Mouse (Mus musculus): ENCODE measurements around the gene Plce1. TPM values are rescaled to one million over a fixed set of nuclear protein-coding genes. Genes with fewer than 3 reads are reported as not detected.
A peak's percentile ranks its signal among the peaks of the same experiment; 100 is the strongest.

The Plce1 gene
- total RNA-seq (2014; rRNA removed) (10.0 TPM in 2 replicates), polyA plus RNA-seq (2015; fragmentation: Nextera tagmentation; extraction: Ambion mirVana) (5.2 and 5.7 TPM in 2 replicates)

DNA sequence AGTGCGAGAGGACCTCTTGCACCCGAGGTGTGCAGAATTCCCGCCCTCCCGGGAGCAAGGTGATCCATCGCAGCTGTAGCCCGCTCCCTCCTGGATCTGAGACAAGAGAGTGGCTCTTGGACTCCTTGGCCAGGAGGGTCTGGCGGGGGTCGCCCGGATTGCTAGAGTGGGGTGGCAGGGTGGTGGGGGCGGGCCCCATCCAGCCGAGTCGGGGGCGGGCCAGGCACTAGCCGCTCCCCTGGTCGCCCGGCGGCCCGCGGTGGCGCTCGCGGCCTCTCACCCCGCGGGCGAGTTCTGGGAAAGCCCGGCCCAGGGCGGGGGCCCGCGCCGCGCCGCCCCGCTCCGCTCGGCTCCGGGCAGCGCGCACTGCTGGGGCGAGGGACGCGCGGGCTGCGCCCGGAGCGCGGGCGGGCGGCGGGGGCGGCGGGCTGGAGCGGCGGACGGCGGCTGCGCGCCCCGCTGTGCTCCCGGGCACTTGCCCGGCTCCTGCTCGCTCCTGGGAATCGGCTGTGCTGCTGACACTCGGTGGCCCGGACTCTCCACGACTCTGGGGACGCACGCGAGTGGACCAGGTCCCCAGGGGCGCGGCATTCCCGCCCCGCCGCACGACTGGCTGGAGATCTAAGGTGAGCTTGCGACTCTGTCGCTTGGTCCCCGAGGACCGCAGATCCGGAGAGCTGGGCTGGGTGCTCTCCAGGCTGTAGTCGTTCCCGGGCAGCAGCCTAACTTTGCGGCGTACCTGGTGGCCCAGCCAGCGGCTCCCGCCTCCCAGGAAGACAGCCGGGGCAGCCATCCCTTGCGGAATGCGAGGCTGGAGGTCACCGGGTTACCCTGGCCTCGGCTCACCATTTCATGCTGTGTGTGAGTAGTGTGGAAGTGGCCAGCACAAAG lies at the start of gene Plce1:
Plce1 (plus strand) TSS at position 379 of the 891 bp plus-strand sequence.
- Histone ChIP-seq H3K9me3 (ENCODE audit: low read length) (no peaks in the 10 kb centered on the region), H3K4me3 (ENCODE audit: low read length) (peak within 1 kb of the TSS; percentile 63), H3K27ac (peak within 1 kb of the TSS; percentile 27; the same call in 1 of the 2 replicates), H3K9ac (replicated peaks; ENCODE audit: low read length) (peak within 1 kb of the TSS; percentile 60), H3K36me3 (ENCODE audit: insufficient read depth, low read length) (no peaks in the 10 kb centered on the region), H3K4me2 (ENCODE audit: low read depth, low read length) (peak within 1 kb of the TSS; percentile 85), H3K27me3 (ENCODE audit: insufficient read depth, low read length) (no peaks in the 10 kb centered on the region), H3K4me1 (ENCODE audit: insufficient read depth, low read length) (no peaks in the 10 kb centered on the region)
- WGBS: under 1% methylated on average over 84 of the region's 90 CpGs
- no peak for TF ChIP-seq CTCF (IDR thresholded peaks at IDR 0.05; ENCODE audit: low read depth)
- ATAC-seq: peak; percentile 88
- peak; percentile 61 for DNase-seq (ENCODE audit: low spot score)

DNA sequence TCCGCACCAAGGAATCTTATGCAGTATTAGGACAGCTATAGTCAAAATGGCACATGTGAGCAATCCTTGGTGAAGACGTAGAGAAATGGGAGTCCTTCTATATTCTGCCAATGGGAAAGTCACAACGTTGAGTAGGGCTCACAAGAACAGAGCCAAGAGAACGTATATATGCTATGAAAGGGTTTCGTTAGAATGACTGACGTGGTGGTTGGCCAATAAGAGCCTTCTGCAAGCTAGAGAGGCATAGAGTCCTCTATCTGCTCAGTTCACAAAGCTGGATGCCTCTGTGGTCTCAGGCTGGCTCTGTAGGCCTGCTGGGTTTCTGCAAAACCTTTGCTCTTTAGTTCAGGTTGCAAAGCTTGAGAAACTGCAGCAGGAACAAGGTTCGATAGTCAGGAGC lies 49.6 kb upstream of the Plce1 start:
- no peaks in the 10 kb centered on the region for H3K27me3 ChIP-seq (ENCODE audit: insufficient read depth, low read length)
- no peak for DNase-seq (ENCODE audit: low spot score)
- H3K9ac ChIP-seq (replicated peaks; ENCODE audit: low read length): no peak overlapping the region
- 73% methylated on average over 7 of the region's 7 CpGs for WGBS
- no peak overlapping the region for H3K4me3 ChIP-seq (ENCODE audit: low read length)
- H3K27ac ChIP-seq: no peak overlapping the region
- no peaks in the 10 kb centered on the region for H3K4me1 ChIP-seq (ENCODE audit: insufficient read depth, low read length)
- no peak for TF ChIP-seq CTCF (IDR thresholded peaks at IDR 0.05; ENCODE audit: low read depth)
- no peaks in the 10 kb centered on the region for H3K36me3 ChIP-seq (ENCODE audit: insufficient read depth, low read length)
- ATAC-seq: no peak
- no peak overlapping the region for H3K4me2 ChIP-seq (ENCODE audit: low read depth, low read length)
- no peaks in the 10 kb centered on the region for H3K9me3 ChIP-seq (ENCODE audit: low read length)

DNA sequence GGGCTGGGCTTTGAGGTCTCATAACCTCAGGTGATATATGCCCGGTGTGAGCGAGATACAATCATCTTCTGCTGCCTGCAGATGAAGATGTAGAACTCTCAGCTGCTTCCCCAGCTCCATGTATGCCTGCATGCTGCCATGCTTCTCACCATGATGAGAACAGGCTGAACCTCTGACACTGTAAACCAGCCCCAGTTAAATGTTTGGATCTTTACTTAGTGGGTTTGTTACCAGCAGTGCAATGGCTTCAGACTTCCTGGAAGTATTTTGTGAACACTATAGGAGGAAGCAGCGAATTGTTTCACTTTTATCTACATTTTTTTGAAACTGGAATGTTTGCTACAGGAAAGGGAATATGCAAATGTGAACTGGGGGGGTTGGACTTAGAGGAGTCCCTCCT lies 48.9 kb upstream of the Plce1 start:
- Histone ChIP-seq H3K27me3 (ENCODE audit: insufficient read depth, low read length) (no peaks in the 10 kb centered on the region), H3K4me2 (ENCODE audit: low read depth, low read length) (no peak overlapping the region), H3K9me3 (ENCODE audit: low read length) (no peaks in the 10 kb centered on the region), H3K27ac (no peak overlapping the region), H3K36me3 (ENCODE audit: insufficient read depth, low read length) (no peaks in the 10 kb centered on the region), H3K9ac (replicated peaks; ENCODE audit: low read length) (no peak overlapping the region), H3K4me1 (ENCODE audit: insufficient read depth, low read length) (no peaks in the 10 kb centered on the region), H3K4me3 (ENCODE audit: low read length) (no peak overlapping the region)
- DNase-seq (ENCODE audit: low spot score): no peak
- WGBS: 91% methylated on average over 3 of the region's 3 CpGs
- no peak for TF ChIP-seq CTCF (IDR thresholded peaks at IDR 0.05; ENCODE audit: low read depth)
- ATAC-seq: no peak

DNA sequence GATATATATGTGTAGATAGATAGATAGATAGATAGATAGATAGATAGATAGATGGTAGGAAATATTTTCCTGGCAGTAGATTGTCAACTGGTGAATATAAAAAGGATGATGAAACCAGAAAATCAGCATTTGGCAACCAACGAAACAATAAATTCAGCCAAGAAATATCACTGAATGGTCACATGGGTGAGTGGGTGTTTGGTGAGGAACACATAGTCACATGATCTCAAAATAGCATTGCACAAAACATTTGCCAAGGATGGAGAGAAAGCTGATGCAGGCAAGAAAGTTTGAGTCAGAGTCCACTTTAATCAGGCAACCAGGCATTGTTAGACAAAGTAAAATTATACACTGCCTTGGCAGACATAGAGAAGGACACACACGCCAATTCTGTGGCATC lies 47.5 kb upstream of the Plce1 start:
- 85% methylated on average over 2 of the region's 2 CpGs for WGBS

DNA sequence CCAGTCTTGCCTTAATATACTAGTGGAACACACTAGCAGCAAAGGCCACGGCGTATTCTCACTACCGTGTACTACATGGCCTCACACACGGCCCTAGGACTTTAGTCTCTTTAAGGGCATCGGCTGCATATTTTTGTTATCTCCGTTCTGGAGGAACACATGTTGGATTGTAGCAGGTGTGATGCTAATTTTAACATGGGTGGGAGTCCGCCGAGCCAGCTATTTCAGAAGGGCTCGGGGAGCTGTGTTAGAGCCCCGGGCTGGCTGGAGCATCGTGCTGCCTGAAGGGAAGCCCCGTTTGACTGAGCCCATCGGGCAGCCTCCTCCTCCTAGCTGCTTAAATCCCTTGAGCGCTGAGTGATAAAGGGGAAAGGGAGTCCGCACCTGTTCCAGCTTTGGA lies 45.7 kb upstream of the Plce1 start:
- no peak for DNase-seq (ENCODE audit: low spot score)
- WGBS: 94% methylated on average over 15 of the region's 15 CpGs

More for the DNA sequence above, 47.5 kb upstream of the Plce1 start:
- no peak overlapping the region for H3K9ac ChIP-seq (replicated peaks; ENCODE audit: low read length)
- DNase-seq (ENCODE audit: low spot score) (no peak), ATAC-seq (no peak)
- H3K27ac ChIP-seq: no peak overlapping the region
- TF ChIP-seq CTCF (IDR thresholded peaks at IDR 0.05; ENCODE audit: low read depth): no peak
- no peaks in the 10 kb centered on the region for H3K9me3 ChIP-seq (ENCODE audit: low read length)
- H3K36me3 ChIP-seq (ENCODE audit: insufficient read depth, low read length): no peaks in the 10 kb centered on the region
- no peak overlapping the region for H3K4me3 ChIP-seq (ENCODE audit: low read length)
- H3K27me3 ChIP-seq (ENCODE audit: insufficient read depth, low read length): no peaks in the 10 kb centered on the region
- H3K4me1 ChIP-seq (ENCODE audit: insufficient read depth, low read length): no peaks in the 10 kb centered on the region
- no peak overlapping the region for H3K4me2 ChIP-seq (ENCODE audit: low read depth, low read length)

GRCm38 (mm10) chr19:38441860-38442259 lies 39.0 kb upstream of the Plce1 start:
- Histone ChIP-seq H3K36me3 (ENCODE audit: insufficient read depth, low read length) (no peaks in the 10 kb centered on the region), H3K27ac (no peak overlapping the region), H3K27me3 (ENCODE audit: insufficient read depth, low read length) (no peaks in the 10 kb centered on the region), H3K4me1 (ENCODE audit: insufficient read depth, low read length) (no peaks in the 10 kb centered on the region), H3K9ac (replicated peaks; ENCODE audit: low read length) (no peak overlapping the region), H3K4me2 (ENCODE audit: low read depth, low read length) (no peak overlapping the region), H3K9me3 (ENCODE audit: low read length) (no peaks in the 10 kb centered on the region), H3K4me3 (ENCODE audit: low read length) (no peak overlapping the region)
- no peak for DNase-seq (ENCODE audit: low spot score)
- peak; percentile 18; the same call in 1 of the 2 replicates for TF ChIP-seq CTCF (IDR thresholded peaks at IDR 0.05; ENCODE audit: low read depth)
- WGBS: 78% methylated on average over 8 of the region's 8 CpGs
- ATAC-seq: no peak

More for the DNA sequence above, 45.7 kb upstream of the Plce1 start:
- Histone ChIP-seq H3K9ac (replicated peaks; ENCODE audit: low read length) (no peak overlapping the region), H3K27ac (no peak overlapping the region), H3K4me2 (ENCODE audit: low read depth, low read length) (no peak overlapping the region), H3K36me3 (ENCODE audit: insufficient read depth, low read length) (no peaks in the 10 kb centered on the region), H3K4me1 (ENCODE audit: insufficient read depth, low read length) (no peaks in the 10 kb centered on the region), H3K27me3 (ENCODE audit: insufficient read depth, low read length) (no peaks in the 10 kb centered on the region), H3K4me3 (ENCODE audit: low read length) (no peak overlapping the region), H3K9me3 (ENCODE audit: low read length) (no peaks in the 10 kb centered on the region)
- no peak for ATAC-seq
- TF ChIP-seq CTCF (IDR thresholded peaks at IDR 0.05; ENCODE audit: low read depth): no peak

DNA sequence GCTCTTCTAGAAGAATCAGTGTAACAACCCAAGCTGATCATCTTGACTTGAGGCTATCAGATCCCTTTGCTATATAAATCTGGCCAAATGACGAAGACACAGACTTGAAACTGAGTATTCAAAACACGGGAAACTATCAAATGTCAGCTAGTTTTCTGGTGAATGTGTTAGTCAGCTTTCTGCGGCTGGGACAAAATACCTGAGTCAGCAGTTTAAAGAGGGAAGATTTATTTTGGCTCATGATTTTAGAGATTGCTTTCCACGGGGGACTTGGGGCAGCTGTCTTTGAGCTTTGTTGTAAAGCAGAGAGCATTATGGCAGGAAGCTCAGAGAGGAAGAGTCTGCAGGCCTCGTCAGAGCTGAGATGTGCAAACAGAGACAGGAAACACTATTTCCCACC lies 35.2 kb upstream of the Plce1 start:
- H3K4me1 ChIP-seq (ENCODE audit: insufficient read depth, low read length): no peaks in the 10 kb centered on the region
- no peaks in the 10 kb centered on the region for H3K27me3 ChIP-seq (ENCODE audit: insufficient read depth, low read length)
- H3K9me3 ChIP-seq (ENCODE audit: low read length): no peaks in the 10 kb centered on the region
- DNase-seq (ENCODE audit: low spot score) (no peak), ATAC-seq (no peak)
- H3K4me3 ChIP-seq (ENCODE audit: low read length): no peak overlapping the region
- TF ChIP-seq CTCF (IDR thresholded peaks at IDR 0.05; ENCODE audit: low read depth): no peak
- no peaks in the 10 kb centered on the region for H3K36me3 ChIP-seq (ENCODE audit: insufficient read depth, low read length)
- H3K27ac ChIP-seq: no peak overlapping the region
- no peak overlapping the region for H3K4me2 ChIP-seq (ENCODE audit: low read depth, low read length)
- H3K9ac ChIP-seq (replicated peaks; ENCODE audit: low read length): no peak overlapping the region
- WGBS: 82% methylated on average over 5 of the region's 5 CpGs
